Comparison of ENCODE assay signal across 13 mouse cellular contexts in the genomic region with DNA sequence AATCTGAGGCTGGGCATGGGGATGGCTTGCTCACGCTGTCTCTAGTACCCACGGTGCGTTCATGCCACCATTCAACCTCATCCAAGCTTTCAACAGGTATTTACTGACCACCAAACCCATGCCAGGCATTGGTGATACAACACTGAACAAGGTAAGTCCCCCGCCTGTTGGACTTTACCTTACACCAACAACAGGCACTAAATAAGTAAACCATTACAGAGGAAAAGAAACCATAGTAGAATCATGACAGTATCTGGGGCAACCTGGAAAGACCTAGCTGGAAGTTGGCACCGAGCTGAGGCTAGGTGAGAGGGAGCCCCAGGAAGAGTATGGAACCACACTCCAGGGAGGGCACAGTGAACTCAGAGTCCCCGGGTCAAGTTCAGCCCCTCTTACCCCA. TPM values are rescaled to one million over a fixed set of nuclear protein-coding genes. Genes with fewer than 3 reads are reported as not detected.
"Had no signal": no experiment of that assay in that cellular context is flagged by ENCODE, and none has a peak within 500 bp of the region (broad histone marks: within the 10 kb centered on the region; RNA-seq: fewer than 3 reads in every experiment).

No protein-coding gene starts in this region.

- H3K4me1 ChIP-seq: liver, embryonic 15.5 days; lung, embryonic 15.5 days had no signal

- DNase-seq: lung, postnatal 14 days; right cerebral cortex, postnatal 25 days; thymus, postnatal 4 days had no signal

- H3K9ac ChIP-seq: liver, embryonic 15.5 days; lung, embryonic 15.5 days had no signal

- H3K9me3 ChIP-seq: limb, embryonic 10.5 days; liver, embryonic 15.5 days; lung, embryonic 15.5 days; megakaryocyte, embryonic 14.5 days had no signal

- H3K27ac ChIP-seq: left cerebral cortex, adult 2 months; limb, embryonic 10.5 days; liver, embryonic 15.5 days; lung, embryonic 15.5 days; macrophage; stomach, postnatal 0 days had no signal

- H3K4me3 ChIP-seq: left cerebral cortex, adult 2 months; limb, embryonic 10.5 days; liver, embryonic 15.5 days; lung, embryonic 15.5 days; megakaryocyte, embryonic 14.5 days had no signal

- H3K27me3 ChIP-seq: liver, embryonic 15.5 days; lung, embryonic 15.5 days had no signal

- H3K4me2 ChIP-seq: liver, embryonic 15.5 days; lung, embryonic 15.5 days; midbrain, embryonic 11.5 days had no signal

- H3K36me3 ChIP-seq: liver, embryonic 15.5 days had no signal

- ATAC-seq: hindbrain, embryonic 16.5 days; inflammation-experienced regulatory T-cells, adult 6 months had no signal

RNA-seq across cellular contexts. Expression of a gene that starts 14.7 kb away (rescaled TPM):
- polyA plus RNA-seq: inflammation-experienced regulatory T-cells, adult 6 months; macrophage; midbrain, embryonic 11.5 days had no signal
